Mouse (Mus musculus): ENCODE measurements around the gene Mpnd.

Mpnd gene

DNA sequence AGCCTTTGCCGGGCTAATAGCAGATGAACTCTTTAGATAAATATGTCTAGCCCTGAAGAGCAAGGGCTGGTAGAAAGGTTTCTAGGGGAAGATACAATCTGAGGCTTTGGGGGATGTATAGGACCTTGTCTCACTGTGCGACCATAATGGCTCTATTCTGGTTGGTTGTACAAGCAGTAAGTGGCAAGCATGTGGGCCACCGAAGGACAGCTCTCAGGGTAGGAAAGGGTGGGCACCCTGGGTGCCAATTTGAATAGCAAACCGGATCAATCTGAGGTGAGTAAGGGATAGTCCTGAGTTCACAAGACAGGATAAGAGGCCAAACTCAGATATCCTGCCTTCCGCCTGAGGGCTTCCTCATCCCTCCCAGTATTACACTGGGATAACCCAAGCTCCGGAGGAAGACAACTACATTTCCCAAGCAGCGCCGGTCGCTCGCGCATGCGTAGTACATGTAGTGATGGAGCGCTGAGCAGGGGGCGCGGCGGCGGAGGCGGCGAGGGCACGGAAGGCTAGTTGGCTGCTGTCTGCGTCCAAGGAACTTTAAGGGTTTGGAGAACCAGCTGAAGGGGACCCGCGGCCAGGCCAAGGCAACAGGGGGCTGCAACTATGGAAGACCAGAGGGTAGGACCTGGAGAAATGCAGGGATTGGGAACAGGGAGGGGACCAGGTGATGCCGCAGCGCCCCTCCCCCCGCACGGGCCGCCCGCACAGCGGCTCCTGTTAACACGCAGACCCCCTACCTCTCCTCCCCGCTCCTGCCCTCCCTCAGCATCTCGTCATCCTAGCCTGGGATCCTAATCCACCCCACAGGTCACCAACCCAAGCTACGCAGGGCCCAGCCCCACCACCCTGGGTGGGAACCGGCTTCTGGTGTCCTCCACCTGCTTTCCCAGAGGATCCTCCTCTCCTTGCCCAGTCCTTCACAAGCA lies 19.2 kb upstream of the Mpnd start, which contains the start of gene Fsd1:
Fsd1 (plus strand) TSS at position 480 of the 932 bp plus-strand sequence.
- peak; percentile 86 for DNase-seq

DNA sequence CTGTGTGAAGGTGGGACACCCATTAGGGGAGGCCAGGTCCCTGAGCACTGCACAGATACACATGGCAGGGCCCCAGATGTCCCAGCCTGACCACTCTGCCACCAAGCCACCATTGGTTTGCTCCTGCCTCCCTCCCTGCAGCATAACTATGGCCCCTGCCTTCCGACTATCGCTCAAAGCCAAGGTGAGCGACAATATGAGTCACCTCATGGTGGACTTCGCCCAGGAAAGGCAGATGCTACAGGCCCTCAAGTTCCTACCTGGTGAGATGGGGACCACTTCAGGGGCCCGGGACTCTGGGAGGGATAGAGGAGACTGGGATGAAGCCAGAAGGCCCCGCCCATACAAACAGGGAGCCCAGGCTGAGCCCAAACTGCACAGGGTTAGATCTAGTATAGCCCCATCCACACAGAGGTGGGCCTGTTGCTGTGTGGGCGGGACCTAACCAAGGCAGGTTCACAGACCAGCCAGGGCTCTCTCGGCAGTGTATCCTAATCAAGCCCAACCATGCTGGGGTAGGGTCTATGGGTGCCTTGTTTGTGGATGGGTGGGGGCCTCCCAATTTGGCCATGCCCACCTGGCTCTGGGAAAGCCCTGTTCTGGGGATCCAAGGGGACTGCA lies 15.1 kb upstream of the Mpnd start:
- no peak for DNase-seq

DNA sequence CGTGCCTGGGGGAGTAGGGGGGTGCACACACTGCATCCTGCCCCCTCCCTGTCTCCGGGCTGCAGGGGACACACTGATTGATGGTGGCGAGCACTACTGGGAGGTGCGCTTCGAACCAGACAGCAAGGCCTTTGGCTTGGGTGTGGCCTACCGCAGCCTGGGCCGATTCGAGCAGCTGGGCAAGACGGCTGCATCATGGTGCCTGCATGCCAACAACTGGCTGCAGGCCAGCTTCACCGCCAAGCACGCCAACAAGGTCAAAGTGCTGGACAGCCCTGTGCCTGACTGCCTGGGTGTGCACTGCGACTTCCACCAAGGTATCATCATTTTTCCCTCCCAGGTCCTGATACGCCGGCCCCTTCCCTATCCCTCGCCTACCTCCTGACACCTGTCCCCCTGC lies 9.5 kb upstream of the Mpnd start:
- DNase-seq: no peak

DNA sequence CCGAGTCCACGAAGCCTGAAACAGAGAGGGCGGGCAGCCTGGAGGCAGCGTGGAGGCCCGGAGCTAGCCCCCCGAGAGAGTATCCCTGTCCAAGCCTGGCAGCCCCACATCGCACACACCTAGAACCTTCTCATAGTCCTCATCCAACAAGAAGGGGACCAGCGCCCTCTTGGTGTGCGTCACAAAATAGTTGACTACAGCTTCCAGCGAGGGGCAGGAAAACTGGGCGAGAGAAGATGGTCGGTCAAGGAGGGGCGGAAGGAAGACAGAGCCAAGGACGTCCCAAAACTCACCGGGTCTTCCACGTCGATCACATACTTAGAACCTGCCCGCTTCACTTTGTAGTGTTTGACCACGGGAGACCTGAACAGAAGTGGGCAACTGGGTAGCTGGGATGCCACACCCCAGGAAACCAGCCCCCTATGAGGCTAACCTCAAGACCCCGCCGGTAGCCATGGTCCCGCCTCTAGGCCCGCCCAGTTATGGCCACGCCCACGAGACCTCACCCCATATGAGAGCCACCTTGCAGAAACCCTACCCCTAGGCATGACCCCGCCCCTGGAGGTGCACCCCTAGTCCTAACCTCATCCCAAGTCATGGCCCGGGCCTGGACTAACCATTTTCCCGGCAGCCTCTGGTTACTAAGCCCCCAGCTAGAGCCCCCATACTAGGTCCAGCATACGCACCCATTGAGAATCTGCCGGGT lies 5.6 kb upstream of the Mpnd start:
- DNase-seq: no peak

DNA sequence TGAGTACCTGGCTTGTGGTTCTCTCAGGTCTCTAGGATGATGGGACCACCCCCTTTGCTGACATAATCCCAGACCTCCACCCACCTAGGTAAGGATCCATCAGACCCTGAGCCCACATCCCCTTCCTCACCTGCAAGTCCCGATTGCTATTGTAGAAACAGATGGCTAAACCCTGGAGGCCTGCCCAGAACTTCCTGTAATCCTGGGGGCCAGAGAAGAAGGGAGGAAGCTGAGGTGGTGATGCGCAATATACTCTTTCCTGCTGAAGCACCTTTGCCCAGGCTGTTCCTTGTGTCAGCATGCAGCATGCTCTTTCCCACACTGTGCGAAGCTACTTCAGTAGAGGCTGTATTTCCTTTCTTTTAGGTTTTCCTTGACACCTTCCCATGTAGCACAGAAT lies 2.5 kb upstream of the Mpnd start:
- DNase-seq: no peak

DNA sequence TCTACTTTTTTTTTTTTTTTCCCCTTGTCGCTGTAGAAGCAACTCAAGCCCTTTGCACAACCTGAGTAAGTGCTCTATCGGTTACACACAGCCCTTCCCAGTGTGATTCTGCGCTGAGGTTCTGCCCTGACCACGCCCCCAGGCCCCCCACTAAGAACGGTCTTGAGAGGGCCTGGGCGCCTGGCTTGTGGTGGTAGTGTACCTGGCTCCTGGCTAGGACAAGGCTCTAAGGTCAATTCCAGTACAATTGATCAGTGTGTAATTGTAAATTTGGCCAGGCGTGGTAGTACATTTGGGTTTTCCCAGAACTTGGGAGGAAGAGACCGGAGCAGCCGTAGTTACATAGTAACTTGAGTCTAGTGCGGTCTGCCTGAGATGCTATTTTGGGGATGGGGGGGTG lies 1.4 kb downstream of the Mpnd start:
- DNase-seq: no peak

DNA sequence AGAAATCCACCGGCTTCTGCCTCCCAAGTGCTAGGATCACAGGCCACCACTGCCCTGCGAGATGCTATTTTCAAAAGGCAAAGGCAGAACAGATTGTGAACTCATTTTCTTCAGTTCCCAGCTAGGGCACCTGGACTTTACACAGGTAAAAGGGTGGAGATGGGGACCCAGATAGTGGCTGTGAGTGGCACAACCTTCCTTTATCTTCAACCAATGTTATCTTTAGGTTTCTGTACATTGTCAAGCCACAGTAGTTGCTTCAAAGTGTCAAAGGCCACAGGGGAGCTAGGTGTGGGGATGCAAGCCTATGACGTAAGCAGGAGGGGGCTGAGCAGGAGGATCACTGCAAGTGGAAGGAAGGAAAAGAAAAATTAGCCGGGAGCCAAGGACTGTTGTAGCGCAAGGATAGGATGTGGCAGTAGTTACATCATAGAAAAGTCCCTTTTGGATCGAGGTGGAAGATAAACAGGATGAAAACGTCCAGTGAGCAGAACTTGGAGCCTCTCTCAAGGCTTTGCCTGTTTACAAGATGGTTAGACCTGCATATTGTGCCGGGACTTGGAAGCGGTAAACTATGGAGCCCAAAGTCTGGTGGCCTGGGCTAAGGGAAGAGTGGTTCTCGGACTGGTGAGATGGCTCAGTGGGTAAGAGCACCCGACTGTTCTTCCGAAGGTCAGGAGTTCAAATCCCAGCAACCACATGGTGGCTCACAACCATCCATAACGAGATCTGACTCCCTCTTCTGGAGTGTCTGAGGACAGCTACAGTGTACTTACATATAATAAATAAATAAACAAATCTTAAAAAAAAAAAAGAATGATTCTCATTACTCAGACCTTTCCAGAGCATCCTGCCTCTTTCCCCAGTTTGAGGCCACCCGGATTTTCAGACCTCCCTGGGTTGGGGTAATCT lies 2.2 kb downstream of the Mpnd start:
- DNase-seq: no peak

DNA sequence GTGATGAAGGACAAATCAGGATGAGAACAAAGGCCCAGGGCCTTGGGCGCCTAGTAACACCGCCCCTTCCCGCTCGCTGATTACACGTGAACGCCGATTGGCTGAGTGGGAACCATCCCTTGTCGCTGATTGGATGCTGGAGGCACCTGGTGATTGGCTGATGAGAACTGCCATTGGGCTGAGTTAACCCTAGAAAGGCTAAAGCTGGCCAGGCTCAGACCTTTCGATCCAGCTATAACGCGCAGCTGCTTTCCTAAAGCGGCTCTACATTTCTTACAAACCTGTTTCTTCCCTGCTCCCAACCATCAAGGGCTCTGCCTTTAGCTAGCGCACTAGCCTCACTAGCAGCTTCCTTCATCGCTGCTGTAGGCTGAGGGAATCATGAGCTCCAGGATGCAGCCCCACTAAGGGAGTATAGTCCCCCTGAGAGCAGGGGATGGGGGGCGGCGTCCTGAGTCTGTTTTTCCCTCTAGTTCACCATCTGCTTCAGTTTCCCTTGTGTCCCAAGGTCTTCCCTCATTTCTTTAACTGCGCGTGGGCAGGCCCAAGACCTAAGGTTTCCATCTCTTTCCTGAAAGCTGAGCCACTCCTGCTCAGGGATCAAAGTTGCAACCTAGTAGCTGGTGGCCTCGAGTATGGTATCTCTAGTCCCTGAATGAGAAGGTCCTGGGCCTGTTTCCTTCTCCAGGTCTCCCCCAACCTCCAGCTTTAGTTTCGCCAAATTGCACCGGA lies 3.0 kb downstream of the Mpnd start:
- peak; percentile 85 for DNase-seq

DNA sequence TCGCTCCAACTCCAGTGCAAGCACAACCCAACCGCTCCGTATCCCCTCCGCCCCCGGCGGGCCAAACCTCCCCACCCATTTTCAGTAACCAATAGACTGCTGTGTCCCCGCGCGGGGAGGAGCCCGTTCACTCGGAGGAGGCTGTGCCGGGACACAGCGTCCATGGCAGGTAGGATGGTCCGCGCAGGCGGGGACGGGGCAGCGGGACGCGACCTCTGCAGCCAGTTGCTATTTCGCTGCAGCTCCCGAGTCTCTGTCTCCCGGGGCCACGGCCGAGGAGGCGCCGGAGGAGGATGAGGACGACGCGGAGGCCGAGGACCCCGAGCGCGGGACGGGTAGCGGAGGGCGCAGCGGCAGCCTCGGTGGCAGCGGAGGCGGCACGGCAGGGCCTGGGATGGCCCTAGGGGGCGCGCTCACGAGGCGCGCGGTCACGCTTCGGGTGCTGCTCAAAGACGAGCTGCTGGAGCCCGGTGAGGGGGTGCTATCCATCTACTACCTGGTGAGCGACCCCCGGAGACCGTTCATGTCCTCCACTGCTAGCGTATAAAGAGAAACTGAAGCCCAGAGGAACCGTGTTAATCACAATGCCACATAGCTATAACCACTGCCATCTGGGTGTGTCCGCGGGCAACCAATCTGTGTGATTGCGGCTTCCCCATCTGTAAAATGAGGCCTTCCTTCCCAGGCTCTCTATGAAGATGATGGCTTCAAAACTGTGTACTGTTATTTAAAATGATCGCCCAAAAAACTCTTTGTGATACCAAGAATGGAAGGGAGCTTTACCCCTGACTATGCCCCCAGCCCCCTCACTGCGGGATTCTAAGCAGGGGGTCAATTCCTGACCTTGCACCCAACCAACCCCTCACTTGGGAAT lies 3.8 kb downstream of the Mpnd start:
- DNase-seq: peak; percentile 86

DNA sequence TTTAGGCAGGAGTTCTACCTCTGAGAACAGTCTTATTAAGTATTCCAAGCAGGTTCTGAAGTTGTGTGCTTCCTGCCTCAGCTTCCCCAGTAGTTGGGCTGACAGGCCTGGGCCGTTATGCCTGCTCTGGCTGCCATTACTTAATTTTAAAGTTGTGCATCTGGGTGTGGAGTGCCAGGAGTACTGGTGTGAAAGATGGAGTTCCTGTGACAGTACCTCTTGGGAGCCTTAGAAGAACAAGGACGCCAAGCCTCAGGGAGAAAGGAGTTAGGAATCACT lies 4.4 kb downstream of the Mpnd start:
- no peak for DNase-seq

DNA sequence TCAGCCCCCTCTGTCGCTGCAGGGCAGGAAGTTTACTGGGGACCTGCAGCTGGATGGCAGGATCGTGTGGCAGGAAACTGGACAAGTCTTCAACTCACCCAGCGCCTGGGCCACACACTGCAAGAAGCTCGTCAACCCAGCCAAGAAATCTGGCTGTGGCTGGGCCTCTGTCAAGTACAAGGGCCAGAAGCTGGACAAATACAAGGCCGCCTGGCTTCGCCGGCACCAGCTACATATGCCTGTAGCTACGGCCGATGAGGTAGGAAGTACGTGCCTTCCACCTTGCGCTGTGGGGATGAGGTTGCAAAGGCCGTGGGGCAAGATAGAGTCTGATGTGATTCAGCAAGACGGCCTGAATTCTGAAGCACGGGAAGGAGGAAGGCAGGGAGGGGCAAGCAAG lies 4.7 kb downstream of the Mpnd start:
- no peak for DNase-seq

DNA sequence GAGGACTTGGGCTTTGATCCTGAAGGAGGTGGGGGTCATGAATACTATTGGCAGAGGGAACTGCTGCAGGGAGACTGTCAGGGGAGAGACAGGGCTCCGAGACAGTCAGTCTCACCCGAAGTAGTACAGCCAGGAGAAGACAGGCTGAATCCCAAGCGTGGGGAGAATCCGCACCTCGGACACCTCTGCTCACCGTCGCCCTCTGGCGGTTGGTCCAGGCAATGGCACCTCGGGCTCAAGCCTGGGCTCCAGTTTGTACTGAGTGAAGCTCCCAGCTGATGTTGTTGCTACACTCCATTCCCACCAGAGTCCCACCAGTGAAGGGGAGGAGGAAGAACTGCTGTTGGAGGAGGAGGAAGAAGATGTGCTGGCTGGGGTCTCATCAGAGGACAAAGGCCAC lies 5.2 kb downstream of the Mpnd start:
- peak; percentile 77 for DNase-seq

DNA sequence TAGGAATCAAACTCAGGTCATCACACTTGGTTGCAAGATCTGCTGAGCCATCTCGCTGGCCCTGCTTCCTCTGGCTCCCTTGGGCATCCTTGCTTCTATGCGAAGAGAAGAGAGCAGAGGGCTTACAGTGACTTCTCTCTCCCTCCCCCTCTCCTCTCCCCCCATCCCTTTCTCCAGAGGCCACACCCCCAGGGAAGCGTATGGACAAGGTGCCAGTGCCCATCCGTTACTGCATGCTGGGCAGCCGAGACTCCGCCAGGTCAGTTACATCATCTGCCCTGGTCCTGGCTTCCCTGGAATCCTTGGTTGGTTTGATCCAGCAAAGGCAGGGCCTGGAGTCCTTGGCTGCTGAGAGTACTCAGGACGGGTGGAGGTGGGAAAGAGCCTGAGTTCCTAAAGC lies 5.9 kb downstream of the Mpnd start:
- DNase-seq: no peak

DNA sequence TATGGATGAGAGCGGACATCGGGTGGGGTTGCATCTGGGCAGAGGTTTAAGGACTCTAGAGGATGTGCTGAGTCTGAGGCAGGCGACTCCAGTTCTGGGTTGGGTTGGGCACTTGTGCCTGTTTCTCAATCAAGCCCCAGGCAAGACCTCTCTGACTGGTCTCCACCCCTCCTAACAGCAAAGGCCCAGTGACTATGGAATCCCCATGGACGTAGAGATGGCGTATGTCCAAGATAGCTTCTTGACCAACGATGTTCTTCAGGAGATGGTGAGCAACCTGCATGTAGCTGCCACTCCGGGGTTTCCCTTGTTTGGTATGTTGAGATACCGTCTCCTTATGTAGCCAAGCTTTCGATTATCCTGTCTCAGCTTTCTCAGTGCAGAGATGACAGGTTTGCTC lies 9.8 kb downstream of the Mpnd start:
- DNase-seq: no peak

DNA sequence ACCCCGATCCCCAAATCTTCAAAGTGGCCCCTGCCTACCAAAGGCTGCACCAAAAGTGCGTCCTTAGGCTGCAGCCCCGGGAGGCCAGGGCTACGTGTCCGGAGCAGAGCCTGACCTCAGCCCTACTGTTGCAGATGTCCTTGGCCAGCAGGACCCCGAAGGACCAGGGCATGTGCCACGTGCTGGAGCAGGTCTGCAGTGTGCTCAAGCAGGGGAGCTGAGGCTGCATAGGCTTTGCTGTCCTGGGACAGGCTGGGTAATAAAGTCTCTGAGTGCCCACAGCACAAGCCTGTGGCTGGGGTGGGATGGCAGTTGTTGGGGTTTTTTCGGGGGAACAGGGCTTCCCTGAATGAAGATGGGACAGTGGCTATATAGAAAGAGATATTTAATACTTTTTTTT lies 10.9 kb downstream of the Mpnd start:
- DNase-seq: no peak

DNA sequence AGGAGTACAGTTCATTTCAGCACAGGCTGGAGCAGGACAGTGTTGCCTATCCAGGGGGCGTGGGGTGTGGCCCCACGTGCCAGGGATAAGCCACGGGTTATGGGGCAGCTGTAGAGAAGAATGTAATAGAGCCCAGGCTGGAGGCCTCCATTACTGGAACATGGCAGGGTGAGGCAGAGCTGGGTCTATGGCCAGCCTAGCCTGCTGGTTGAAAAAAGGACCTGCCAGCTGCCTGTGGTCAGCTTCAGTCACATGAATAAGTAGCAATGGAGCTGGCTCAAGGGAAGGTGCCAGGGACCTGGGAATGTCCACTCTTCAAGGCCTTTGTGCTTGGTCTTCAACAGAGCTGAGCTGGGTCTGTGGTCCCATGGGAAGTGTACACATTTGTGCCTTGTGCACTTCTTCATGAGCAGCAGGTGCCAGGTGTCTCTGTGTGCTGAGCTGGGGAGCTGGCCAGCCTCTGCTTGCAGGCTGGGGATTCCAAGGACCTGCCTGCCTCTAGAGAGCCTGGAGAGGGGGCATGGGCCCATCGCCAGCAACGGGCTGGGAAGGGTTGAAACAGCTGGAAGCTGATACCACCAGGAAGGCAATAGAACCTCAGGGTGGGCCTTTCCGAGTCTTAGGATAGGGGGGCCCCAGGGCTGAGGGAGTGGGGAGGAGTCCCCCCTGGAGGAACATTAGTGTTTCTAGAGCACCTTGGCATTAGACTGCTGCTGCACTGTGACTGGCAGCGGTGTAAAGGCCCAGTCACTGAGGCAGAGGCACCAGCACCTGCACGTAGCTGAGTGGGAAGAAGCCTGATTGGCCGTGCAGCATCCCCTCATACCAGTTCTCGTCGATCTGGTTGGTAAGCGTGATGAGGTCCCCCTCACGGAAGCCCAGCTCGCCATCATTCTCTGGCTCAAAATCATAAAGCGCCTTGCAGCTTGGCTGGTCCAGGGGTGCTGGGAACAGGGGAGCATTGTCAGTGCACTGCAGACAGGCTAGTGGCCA lies 11.6 kb downstream of the Mpnd start:
- no peak for DNase-seq

DNA sequence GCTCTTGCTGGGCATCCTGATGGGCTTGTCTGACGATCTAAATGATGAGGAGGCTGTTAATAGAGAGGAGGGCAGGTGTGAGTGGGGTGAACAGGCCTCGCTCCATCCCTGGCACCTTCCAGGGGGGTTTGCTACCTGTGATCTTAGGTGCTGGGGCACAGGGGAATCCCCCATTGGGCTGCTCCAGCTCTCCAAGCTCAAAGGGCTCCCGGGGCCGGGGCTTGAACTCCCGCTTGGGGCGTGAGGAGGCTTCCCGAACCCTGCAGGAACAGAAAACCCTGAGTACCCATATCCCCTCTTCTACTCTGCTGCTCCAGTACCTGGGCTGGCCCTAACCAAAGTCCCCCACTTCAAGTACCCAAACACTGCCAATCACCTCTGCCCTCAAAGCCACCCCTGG lies 12.3 kb downstream of the Mpnd start:
- no peak for DNase-seq

DNA sequence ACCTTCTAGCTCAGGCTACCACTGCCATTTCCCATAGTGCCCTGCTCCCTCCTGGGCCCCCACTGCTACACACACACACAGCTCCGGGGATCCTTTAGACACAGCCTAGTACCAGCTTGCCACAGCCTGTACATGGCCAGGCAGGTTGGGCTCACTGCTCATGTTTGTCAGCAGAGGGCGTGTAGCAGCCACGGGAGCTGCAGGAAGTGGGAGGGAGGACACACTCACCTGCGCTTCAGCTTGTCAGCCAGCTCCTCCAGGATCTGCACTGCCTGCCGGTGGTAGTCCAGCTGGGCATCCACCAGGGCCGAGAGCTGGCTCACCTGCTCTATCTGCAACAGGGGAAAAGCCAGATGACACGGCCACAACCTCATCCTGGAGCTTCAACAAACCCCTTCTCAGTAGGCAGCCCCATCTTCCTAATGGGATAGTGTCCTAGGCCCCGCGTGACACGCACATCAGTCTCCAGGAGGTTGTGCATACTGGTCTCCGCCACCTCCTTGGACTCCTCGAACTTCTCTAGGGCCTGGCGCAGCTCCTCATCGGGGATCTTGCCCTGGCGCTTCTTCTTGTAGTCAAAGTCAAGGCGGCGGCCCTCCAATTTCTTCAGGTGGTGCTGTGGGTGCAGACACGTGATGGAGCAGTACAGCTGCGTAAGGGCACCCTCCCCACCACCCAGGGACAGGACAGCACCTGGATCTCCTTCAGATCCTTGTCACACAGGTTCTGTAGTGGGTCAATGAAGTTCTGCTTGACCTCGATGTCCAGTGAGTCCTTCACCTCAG lies 13.0 kb downstream of the Mpnd start:
- DNase-seq: peak; percentile 63

Measured in right cerebral cortex, postnatal 4 days (tissue).